Mouse (Mus musculus) spleen, adult 2 months (tissue): ENCODE measurements around the gene Pacs2.

Source experiments
- CTCF ChIP-seq: fragments of 200-500 bp; IDR thresholded peaks from 2 replicates; pipeline ENCODE4 v1.5.1; 2011; ENCODE audit warnings: mild to moderate bottlenecking, inconsistent platforms; ENCODE audit not compliant: insufficient read depth, insufficient read length, insufficient replicate concordance; ENCODE audit errors: extremely low read depth
- POLR2A ChIP-seq: fragments of 200-500 bp; IDR thresholded peaks from 2 replicates; pipeline ENCODE4 v1.6.1; 2011; ENCODE audit warnings: low read depth, low read length, inconsistent platforms

DNA sequence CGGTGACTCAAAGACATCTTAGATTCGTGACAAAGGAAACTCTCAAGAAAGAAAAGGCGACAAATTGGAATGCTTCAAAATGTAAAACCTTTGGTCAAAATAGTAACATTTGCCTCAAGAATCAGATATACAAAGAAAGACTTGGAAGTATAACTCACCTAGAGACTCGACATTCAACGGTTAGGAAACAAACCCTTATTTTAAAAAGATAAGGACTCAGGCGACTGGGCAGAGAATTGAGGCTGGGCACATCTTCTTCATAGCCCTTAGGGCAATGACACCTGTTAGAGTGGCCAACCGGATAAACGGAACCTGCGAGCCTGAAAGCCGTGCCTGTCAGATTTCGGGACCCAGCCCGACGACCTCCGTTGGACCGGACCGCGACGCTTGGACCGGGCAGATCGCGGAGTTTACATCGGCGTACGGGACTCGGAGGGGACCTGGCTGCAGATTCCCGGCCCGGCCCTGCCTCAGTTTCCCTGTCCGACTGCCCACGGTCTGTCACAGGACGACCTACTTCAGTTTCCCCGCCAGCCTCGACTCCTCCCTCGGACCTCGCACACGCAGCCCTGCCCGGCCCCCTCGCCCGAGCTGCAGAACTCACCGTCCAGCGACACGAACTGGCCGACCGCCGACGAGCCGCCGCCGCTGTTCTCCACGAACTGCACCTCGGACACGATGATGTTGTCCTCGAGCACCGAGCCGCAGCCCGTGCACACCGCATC is 14.6 kb upstream of the Pacs2 start:
- TF ChIP-seq CTCF (no peak), POLR2A (no peak)
